Mouse (Mus musculus) layer of hippocampus, adult 9-11 months (tissue): ENCODE results near the gene Cox6a1.
A peak's percentile ranks its signal among the peaks of the same experiment; 100 is the strongest.
"Not testable (repeated sequence)": the region's sequence is repeated elsewhere in the genome, so short reads cannot be mapped to it uniquely, and the experiment has no call there.

Source experiments
- DNase-seq: peaks from one replicate; pipeline ENCODE4 v3.0.0; 2022

Gene Cox6a1

GRCm38 (mm10) chr5:115348546-115349224 is at the start of gene Cox6a1:
Gene Cox6a1, minus strand, starts transcription at chr5:115348981.
- peak; percentile 99 for DNase-seq

GRCm38 (mm10) chr5:115397839-115398780 is 49.3 kb upstream of the Cox6a1 start:
- peak; percentile 29 for DNase-seq

GRCm38 (mm10) chr5:115396654-115397053 is 47.9 kb upstream of the Cox6a1 start:
- no peak for DNase-seq

- no peak for DNase-seq
Observed at GRCm38 (mm10) chr5:115394836-115395235, 46.1 kb upstream of the Cox6a1 start.

- no peak for DNase-seq
Observed at GRCm38 (mm10) chr5:115394223-115394622, 45.4 kb upstream of the Cox6a1 start.

- DNase-seq: no peak
Observed at GRCm38 (mm10) chr5:115392969-115393368, 44.2 kb upstream of the Cox6a1 start.

GRCm38 (mm10) chr5:115391935-115392334 is 43.2 kb upstream of the Cox6a1 start:
- no peak for DNase-seq

- not testable (repeated sequence) for DNase-seq
Observed at GRCm38 (mm10) chr5:115378882-115379281, 30.1 kb upstream of the Cox6a1 start.

- DNase-seq: no peak
Observed at GRCm38 (mm10) chr5:115375436-115375835, 26.7 kb upstream of the Cox6a1 start.

- no peak for DNase-seq
Observed at GRCm38 (mm10) chr5:115374204-115374820, 25.5 kb upstream of the Cox6a1 start.

GRCm38 (mm10) chr5:115373441-115374203 is 24.8 kb upstream of the Cox6a1 start:
- no peak for DNase-seq

- no peak for DNase-seq
Observed at GRCm38 (mm10) chr5:115371736-115372135, 23.0 kb upstream of the Cox6a1 start.

GRCm38 (mm10) chr5:115364782-115365181 is 16.0 kb upstream of the Cox6a1 start:
- DNase-seq: no peak

- peak; percentile 79 for DNase-seq
Observed at GRCm38 (mm10) chr5:115362819-115363714, 14.3 kb upstream of the Cox6a1 start.

- DNase-seq: no peak
Observed at GRCm38 (mm10) chr5:115362216-115362615, 13.4 kb upstream of the Cox6a1 start.

- no peak for DNase-seq
Observed at GRCm38 (mm10) chr5:115359851-115360372, 11.1 kb upstream of the Cox6a1 start.

GRCm38 (mm10) chr5:115359438-115359837 is 10.7 kb upstream of the Cox6a1 start:
- no peak for DNase-seq

- peak; percentile 45 for DNase-seq
Observed at GRCm38 (mm10) chr5:115358872-115359271, 10.1 kb upstream of the Cox6a1 start.

GRCm38 (mm10) chr5:115355070-115355469 is 6.3 kb upstream of the Cox6a1 start:
- no peak for DNase-seq

- no peak for DNase-seq
Observed at GRCm38 (mm10) chr5:115351348-115351747, 2.6 kb upstream of the Cox6a1 start.

GRCm38 (mm10) chr5:115349225-115349555 is 409 bp upstream of the Cox6a1 start:
- DNase-seq: no peak
